Mouse (Mus musculus): ENCODE data around the gene Pigl.
A peak's percentile ranks its signal among the peaks of the same experiment; 100 is the strongest.

Gene Pigl

DNA sequence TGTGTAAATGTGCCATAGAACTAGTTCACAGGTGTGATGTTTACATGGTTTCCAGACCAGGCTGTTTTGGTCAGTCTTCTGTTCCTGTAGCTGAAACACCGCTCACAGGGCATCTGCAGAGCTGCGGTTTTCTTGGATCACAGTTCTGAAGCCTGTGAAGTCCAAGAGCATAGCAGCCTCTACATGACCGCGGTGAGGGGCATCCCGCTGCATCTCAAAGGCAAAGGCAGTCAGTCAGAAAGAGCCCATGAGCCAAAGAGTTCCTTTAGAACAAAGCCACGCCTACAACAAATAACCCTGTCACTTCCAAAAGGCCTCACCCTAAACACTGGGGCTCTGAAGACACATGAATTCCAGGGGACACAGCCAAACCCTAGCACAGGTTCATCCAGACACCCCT is 55.1 kb downstream of the Pigl start:
- DNase-seq (ENCODE audit: low spot score) = no peak

DNA sequence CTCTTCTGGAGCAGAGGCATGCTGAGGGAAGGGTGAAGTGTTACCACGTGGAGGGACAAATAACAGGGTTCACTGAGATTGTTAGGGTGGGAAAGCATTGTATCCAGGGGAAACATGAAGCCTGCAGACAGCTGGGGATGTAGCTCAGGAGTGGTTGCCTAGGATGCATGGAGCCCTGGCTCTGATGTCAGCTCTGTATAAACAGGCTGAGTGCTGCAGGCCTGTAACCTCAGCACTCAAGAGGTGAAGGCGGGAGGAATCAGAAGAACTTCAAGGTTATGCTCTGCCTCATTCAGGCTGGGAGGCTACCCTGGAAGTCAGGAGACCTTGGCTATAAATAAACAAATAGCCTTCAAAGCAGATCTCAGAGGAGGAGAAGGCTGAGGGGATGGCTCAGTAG is 60.7 kb downstream of the Pigl start:
- peak; percentile 66 for DNase-seq (ENCODE audit: low spot score)

DNA sequence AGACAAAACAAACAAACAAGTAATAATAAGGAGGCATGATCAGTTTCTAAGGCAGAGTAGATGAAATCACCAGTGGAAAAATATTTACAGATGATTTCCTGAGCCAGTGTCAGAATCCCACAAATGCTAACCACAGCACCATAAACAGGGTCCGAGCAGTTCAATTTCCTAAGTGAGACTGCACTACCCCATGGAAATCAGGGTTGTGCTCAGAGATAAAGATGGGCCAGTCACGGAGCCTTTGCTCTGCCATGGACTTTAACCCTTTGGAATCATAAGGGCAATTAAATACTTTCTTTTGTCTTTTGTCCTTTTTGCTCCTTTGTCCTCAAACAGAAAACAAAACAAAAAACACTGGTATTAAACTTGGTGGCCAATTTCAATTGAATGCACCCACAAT is 64.0 kb downstream of the Pigl start:
- no peak for DNase-seq (ENCODE audit: low spot score)

DNA sequence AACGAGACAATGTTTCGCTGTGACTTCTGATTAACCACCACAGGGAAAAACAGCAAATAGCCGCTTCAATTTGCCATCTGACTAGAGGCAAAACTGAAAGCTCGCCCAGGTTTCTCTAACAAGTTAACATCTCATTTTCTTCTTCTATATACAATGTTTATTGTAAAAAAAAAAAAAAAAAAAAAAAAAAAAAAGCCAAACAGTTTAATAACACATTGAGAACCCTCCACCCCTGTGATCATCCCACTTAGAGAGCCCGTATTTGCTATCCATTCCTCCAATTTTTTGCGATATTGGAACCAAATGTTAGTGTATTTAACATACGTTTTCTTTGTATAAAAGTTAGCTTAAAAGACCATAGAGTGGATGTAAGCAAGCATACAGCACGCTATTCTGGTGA is 78.8 kb downstream of the Pigl start:
- DNase-seq (ENCODE audit: low spot score) = no peak

DNA sequence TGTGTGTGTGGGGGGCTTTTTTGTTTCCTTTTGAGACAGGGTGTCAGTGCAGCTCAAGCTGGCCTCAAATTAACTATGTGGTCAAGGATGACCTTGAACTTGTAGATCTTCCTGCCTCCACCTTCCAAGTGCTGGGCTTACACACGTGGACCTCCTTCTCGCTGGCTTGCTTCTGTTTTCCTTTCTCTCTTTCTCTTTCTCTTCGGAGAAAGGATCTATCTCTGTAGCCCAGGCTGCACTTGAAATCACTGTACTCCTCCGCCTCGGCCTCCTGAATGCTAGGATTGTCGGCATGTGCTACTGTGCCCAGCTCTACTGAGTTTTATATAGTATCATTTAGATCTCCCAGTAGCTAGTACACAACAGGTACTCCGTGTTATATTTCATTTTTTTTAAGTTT is 79.3 kb downstream of the Pigl start:
- no peak for DNase-seq (ENCODE audit: low spot score)

DNA sequence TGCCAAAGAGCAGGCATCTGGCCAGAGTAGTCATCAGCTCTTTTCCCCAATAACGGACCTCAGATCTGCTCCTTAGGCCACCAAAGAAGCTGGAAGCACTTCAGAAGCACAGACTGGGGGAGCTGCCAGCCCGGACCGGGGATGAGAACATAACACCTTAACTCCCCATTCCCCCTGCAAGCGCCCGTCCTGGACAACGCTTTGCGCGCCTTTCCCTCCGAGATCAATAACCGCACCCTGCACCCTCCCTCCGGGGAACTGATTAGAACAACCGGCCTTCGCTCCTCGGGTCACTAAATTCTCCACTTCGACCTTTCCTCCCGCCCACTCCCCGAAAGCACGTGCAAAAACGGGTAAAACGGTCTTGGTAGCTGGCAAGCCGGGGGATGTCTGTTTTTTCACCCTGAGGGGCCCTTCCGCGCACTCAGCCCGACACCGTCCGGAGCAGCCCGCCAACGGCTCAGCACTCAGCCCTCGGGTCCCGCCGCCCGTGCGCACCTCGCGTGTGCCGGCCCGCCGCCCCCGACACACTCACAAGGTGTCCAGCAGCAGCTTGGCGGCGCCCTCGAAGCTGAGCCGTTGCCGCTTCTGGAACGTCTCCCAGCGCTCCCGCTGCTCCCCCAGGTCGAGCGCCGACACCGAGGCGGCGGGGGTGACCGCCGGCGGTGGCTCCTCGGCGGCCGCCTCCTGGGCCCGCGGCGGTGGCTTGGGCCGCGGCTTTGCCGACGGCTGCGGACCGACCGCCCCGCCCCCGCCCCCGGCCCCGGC is 80.2 kb downstream of the Pigl start:
- DNase-seq (ENCODE audit: low spot score) = peak; percentile 71

DNA sequence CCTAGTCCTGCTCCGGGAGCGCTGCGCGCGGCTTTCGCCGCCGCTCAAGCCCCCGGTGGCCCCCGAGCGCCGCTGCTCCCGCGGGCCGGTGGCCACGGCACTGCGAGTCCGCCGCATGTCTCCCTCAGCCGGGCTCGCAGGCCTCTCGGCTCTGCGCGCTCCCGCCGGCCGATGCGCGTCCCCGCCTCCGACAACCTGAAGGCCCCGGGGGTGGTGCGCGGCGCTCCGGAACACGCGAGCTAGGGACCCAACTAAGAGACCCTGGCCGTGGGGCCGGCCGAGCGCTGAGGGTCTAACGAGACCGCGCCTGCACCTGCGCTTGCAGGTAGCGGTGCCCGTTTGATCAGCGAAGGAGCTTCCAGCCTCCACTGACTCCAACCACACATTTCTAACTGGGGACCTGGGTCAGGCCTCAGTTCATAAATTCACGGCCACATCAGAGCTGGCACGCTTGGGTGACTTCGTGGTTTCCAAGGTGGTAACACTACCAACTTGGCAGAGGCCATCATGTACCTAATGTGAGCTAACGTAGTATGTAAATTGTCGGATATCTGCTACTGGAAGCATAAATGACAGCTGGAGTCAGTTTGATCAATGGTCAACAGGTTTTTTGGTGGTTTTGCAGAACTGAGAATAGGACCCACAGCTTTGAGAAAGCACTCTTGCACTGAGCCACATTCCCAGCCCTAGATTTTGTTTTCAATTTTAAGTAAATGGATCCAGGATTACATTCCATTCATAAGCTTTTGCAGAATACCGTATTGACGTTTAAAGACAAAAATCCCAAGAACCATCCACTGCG is 81.0 kb downstream of the Pigl start, which contains the start of gene Cenpv:
Gene Cenpv (minus strand): TSS at position 173 of the 802 bp plus-strand sequence.
- peak; percentile 75 for DNase-seq (ENCODE audit: low spot score)

DNA sequence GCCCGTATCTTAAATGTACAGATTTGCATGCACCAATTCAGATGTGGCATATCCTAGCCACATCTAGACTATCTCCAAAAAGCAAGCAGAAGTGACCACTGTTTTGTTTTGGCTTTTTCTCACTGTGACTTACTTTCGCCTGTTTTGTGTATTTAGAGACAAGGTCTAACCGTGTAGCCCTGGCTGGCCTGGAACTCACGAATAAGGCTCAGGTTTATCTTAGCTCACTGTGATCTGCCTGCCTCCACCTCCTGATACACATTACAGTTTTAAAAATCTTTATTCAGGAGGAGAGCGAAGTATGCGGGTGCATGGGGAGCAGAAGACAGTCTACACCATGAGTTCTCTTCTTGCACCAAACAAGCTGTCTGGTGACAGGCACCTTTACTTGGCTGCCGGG is 81.9 kb downstream of the Pigl start:
- no peak for DNase-seq (ENCODE audit: low spot score)

DNA sequence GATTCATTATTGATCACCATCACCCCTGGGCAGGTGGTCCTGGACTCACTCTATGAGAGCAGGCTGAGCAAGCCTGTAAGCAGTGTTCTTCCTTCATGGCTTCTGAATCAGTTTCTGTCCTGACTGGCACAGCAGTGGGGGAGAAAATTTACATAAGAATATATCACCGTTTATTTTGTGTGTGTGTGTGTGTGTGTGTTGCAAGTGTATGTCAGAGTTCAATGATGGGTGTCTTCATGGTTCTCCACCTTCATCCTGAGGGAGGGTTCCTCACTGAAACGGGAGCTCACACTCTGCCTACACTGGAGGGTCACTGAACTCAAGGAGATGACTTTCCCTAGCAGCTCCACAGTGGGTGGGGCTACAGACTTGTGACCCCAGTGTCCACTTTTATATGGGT is 82.7 kb downstream of the Pigl start:
- DNase-seq (ENCODE audit: low spot score) = no peak

DNA sequence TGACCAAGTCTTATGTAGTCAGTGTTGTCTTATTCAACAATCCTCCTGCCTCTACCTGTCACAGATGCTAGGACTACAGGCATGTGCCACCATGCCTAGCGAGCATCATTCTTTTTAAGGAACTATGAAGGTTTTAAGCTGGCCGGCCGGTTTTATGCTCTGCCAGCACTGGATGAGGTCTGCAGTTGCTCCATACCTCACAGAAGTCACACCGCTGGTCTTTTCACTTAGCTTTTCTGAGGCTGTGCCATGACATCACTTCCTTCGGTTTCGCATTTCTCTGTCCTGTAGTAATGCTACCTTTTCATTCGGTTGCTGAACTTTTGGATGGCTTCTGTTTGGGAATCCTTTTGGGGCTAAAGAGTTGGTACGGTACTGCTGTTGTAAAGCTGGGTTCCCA is 83.3 kb downstream of the Pigl start:
- no peak for DNase-seq (ENCODE audit: low spot score)

DNA sequence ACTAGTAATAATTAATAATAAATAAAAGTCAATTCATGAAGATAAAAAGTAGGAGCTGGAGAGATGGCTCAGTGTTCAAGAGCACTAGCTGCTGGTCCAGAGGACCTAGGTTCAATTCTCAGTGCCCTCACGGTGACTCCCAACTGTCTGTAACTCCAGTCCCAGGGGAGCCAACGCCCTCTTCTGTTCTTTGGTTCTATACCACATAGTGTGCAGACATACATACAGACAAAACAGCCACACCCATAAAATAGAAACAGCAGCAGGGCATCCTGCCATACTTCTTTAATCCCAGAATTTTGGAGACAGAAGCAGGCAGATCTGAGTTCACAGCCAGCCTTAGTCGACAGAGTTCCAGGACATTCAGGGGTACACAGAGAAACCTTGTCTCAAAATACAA is 85.7 kb downstream of the Pigl start:
- no peak for DNase-seq (ENCODE audit: low spot score)

DNA sequence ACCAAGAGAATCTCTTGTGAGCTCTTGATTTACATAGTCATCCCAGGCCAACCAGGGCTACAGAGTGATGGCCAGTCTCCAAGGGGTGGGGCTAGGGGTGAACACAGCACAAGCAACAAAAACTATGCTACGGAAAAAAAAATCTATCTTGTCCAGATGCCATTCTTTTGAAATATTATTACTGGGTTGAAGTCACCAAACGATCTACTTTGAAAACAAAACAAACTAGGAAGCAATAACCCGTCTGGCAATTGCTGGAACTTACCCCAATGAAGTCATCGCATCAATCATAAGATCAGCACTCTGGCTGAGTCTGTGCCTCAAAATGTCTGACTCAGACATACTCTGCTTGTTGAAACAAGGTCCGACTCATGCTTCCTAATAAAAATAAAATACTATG is 91.5 kb downstream of the Pigl start:
- DNase-seq (ENCODE audit: low spot score) = peak; percentile 70

DNA sequence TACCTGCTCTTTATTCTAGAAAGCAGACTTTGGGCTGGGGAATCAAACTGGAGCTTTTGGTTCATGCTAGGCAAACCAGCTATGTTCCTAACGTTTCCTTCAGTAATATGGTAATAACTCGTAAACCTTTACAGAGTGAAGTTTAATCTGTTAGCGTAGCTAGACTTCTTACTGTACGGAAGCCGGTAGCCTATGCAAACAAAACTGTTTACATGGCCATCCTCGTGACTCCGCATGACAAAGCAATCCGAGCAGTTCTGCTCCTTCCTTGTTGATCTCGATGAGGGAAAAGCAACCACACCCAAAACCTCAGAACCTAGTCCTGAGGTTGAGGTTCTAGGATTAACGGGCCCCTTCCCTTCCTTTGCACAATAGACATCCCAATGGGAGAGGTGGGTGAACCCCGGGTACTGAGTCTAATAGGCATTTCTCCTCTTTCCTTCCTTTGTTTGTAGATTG is 92.0 kb downstream of the Pigl start:
- peak; percentile 77 for DNase-seq (ENCODE audit: low spot score)

DNA sequence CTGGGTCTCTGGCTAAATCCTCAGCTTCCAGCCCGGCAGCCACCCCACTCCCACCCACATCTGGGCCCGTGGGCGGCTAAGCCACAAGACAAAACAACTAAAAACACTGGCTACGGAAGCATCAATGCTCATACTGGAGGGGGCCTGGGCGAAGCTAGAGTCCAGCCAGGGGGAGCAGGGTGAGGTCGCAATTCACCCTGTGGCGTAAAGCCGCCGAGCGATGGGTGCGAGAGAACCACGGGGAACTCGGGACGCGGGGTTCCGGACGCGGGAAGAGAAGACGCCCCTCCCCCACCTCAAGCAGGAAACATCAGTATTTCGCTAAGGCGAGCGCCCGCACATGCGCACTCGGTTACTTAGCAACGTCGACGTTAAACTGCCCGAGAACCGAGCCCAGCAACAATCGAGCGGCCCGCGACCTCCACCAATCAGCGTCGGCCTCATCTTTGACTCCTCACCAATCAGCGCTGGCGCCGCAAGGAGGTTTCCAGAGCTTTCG is 92.5 kb downstream of the Pigl start, which contains the start of gene Ubb:
Gene Ubb (plus strand): TSS at position 445 of the 499 bp plus-strand sequence.
- peak; percentile 100 for DNase-seq (ENCODE audit: low spot score)

DNA sequence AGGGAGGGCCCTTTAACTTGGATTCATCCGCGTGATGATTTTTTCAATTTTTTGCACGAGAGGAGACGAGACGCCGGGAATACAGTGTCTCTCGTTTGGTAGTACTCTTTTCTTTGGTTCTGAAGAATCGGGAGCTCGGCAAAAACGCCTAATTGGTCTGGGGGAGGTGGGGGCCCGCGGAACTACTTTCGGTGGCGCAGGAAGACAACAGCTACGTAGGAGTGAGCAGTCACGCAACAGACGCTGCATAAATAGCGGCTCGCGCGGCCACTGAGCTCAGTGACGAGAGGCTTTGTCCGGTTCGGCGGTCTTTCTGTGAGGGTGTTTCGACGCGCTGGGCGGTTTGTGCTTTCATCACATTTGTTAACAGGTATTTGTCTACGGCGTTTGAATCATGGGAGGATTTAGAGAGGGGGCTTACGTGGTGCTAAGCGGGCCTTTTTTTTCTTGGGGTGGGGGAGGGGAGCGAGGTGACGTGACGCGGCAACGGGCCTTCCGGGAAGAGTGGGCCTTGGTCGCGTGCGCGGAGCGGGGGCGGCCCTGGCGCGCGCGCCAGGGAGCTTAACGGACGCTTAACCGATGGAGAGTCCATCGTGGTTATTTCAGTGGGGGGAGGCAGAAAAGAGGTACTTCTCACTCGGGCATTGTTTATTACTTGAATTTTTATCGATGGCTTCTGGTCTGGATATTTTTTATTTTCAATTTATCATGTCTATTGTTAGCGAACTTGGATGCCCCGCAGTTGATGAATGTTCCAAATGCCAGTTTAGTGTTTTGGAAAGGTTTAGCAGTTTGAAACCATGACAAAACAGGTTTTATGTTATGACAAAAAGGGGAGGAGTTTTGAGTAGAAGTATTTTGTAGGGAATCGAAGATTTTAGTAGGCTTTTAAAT is 93.2 kb downstream of the Pigl start:
- DNase-seq (ENCODE audit: low spot score) = peak; percentile 93

DNA sequence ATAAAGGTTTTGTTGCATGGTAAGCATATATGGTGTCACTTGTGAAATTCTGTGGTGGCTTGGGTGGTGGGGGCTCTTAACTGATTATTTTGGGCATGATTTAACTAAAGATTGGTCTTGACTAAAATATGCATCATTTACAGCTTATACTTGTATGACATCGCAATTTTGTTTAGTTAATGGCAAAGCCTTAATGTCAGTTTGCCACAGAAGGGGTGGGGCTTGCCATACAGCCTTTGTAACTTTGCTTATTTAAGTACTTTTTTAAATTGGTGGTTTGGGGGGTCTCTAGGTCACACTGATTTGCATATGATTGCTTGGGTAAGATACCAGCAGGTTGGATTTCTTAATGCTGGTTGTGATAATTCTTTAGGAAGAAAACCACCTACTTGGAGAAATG is 94.9 kb downstream of the Pigl start:
- DNase-seq (ENCODE audit: low spot score) = no peak

DNA sequence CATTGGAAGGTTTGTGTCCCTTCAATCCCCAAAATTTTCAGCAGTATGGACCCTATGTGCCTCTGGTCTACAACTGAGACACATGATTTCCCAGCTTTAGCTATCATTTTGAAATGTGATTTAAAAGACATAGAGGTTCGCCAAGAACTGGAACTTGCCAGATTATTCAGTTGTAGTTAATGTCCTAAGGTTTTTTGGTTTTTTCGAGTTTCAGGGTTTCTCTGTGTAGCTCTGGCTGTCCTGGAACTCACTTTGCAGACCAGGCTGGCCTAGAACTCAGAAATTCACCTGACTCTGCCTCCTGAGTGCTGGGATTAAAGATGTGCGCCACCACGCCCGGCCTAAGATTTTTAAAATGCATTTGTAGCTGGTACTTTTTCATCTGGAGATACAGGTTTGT is 95.4 kb downstream of the Pigl start:
- DNase-seq (ENCODE audit: low spot score) = no peak

DNA sequence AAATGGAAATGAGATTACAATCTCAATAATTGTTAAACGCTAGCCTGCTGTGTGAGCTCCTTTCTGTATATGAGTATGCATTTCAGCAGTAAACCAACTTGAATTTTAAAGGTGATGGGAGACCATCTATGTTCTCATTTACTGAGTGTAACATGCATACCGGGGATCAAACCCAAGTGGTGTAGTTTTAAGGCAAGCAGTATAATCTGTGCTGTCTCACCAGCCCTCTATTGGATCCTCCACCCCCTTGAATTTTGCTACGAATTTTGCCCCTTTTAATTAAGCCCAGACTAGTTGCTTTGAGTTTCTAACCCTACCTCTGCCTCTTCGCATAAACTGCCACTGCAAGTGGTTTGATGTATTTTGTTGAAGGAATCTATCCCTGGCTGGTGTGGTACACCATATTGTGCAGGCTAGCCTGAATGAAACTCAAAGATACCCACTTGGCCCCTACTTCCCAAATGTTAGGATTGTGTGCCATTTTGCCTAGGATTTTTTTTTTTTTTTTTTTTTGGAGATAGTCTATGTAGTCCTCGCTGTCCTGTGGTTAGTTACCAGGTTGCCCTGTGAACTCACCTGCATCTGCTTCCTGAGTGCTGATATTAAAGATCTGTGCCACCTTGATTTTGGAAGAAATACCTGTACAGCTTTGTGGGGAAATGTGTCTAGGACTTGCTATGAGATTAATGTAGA is 96.0 kb downstream of the Pigl start:
- no peak for DNase-seq (ENCODE audit: low spot score)

DNA sequence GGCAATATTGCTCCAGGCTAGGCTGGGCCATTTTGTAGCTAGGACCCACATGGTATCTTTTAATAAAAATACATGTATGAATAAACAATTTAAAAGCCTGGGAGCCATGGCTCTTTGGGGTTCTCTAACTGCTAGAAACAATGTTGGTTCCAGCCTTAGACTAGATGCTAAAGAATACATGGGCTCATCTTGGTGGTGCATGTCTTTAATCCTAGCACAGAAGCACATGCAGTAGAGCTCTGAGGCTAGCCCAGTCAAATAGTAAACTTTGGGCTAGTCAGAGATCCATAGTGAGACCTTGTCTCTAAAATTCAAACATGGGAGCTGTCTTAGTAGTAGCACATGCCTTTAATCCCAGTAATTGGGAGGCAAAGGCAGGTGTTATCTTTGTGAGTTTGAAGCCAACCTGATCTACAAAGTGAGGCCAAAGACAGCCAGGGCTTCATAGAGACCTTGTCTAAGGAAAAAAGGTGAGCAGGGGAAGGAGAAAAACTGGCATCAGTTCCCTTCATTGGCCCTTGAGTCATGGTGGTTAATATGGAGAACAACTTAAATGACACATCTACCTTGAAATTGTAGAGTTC is 96.8 kb downstream of the Pigl start:
- DNase-seq (ENCODE audit: low spot score) = no peak

DNA sequence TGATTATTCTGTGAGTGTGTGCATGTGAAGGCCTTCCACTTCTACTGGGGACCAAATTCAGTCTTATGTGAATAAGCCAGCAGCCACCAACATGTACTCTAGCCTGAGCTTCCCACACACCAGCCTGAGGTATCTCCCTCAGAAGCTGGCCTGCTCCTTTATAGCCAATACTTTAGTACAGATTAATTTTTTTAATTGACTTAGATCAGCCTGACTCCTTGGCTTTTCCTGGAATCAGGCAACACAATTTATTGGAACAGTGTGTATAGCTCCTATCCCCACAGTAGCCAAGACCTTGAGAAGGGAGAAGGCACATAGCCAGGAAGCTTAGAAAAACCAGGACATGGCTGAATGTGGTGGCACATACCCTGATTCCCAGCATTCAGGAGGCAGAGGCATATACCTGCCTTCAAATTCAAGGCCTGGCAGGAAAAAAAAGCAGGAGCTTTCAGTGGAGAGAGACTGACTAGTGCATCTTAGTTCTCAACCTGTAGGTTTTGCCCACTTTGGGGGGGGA is 97.7 kb downstream of the Pigl start:
- DNase-seq (ENCODE audit: low spot score) = no peak

DNA sequence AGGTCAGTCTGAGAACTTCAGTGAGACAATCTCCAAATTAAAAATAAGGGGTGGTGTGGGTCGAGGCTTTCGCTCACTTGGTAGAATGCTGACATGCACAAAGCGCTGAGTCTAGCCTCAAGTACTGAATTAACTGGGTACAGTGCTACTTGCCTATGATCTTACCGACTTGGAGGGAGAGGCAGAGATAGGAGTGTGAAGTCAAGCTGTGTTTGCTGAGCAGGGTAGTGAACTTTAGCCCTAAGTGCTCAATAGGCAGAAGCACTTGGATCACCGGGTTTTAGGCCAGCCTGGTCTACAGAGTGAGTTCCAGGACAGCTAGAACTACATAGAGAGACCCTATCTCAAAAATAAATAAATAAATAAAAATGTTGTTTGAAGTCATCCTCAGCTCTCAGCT is 98.9 kb downstream of the Pigl start:
- DNase-seq (ENCODE audit: low spot score) = no peak
